Mouse (Mus musculus): ENCODE data around the gene Htr1f. TPM values are rescaled to one million over a fixed set of nuclear protein-coding genes. Genes with fewer than 3 reads are reported as not detected.

Htr1f gene
- polyA plus RNA-seq, 1 experiment from 2014 or later: 0.69 TPM

GRCm38 (mm10) chr16:64908747-64909146, 196.9 kb downstream of the Htr1f start:
- Histone ChIP-seq H3K27me3 (ENCODE audit: control insufficient read depth, insufficient read depth, low read depth, low read length) (no peaks in the 10 kb centered on the region), H3K9ac (ENCODE audit: low read depth, low read length) (no peak overlapping the region), H3K4me3 (ENCODE audit: low read depth, low read length) (no peak overlapping the region), H3K27ac (ENCODE audit: low read length) (no peak overlapping the region), H3K9me3 (replicated peaks; ENCODE audit: control insufficient read depth, low read length, poor library complexity, severe bottlenecking) (no peaks in the 10 kb centered on the region), H3K36me3 (ENCODE audit: control insufficient read depth, insufficient read depth, low read length) (no peaks in the 10 kb centered on the region), H3K4me1 (ENCODE audit: control insufficient read depth, insufficient read depth, low read length) (no peaks in the 10 kb centered on the region), H3K4me2 (ENCODE audit: low read length) (no peak overlapping the region)
- ATAC-seq: no peak
- 82% methylated on average over 10 of the region's 10 CpGs for WGBS

DNA sequence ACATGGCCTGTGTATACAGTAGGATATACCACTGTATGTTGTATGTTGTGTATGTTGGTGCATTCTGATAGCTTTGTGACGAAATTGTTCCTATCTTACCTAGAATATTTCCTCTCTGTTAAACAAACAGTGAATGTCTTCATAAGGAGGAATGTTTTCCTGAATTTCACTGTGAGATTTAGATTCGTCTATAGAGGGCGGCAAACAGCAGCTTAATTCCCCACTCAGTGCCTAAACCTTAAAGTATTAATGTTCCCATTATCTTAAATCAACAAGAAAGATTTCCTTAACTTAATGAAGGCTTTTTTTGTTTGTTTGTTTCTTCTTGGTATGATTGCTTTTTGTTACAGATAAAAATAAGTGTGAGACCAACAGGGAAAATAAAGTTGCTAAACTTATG, 198.5 kb downstream of the Htr1f start:
- ATAC-seq: no peak
- H3K27me3 ChIP-seq (ENCODE audit: control insufficient read depth, insufficient read depth, low read depth, low read length): no peaks in the 10 kb centered on the region
- H3K9ac ChIP-seq (ENCODE audit: low read depth, low read length): no peak overlapping the region
- H3K4me2 ChIP-seq (ENCODE audit: low read length): no peak overlapping the region
- no peaks in the 10 kb centered on the region for H3K36me3 ChIP-seq (ENCODE audit: control insufficient read depth, insufficient read depth, low read length)
- no peak overlapping the region for H3K27ac ChIP-seq (ENCODE audit: low read length)
- H3K4me3 ChIP-seq (ENCODE audit: low read depth, low read length): no peak overlapping the region
- no peaks in the 10 kb centered on the region for H3K9me3 ChIP-seq (replicated peaks; ENCODE audit: control insufficient read depth, low read length, poor library complexity, severe bottlenecking)
- H3K4me1 ChIP-seq (ENCODE audit: control insufficient read depth, insufficient read depth, low read length): no peaks in the 10 kb centered on the region
- WGBS: 52% methylated on average over 3 of the region's 3 CpGs

DNA sequence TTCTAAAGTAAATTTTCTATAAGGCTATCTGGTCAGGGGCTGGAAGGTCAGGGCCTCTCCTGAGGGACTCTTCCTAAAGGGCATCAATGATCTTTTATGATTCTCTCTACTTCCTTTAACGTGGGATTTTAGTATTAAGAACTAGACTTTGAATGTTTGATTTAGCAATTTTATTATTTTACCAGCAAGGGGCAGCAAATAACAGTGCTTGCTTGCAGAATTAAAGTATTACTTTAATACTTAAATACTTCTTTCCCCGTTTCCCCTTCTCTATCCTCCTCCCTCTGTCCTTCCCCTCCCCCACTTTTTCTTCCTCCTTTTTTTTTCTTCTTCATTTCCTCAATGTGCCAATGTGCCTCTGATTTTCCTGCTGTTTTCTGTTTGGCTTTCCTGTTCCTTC, 202.3 kb downstream of the Htr1f start:
- no peaks in the 10 kb centered on the region for H3K27me3 ChIP-seq (ENCODE audit: control insufficient read depth, insufficient read depth, low read depth, low read length)
- no peak overlapping the region for H3K4me2 ChIP-seq (ENCODE audit: low read length)
- H3K4me1 ChIP-seq (ENCODE audit: control insufficient read depth, insufficient read depth, low read length): no peaks in the 10 kb centered on the region
- no peaks in the 10 kb centered on the region for H3K9me3 ChIP-seq (replicated peaks; ENCODE audit: control insufficient read depth, low read length, poor library complexity, severe bottlenecking)
- H3K27ac ChIP-seq (ENCODE audit: low read length): no peak overlapping the region
- ATAC-seq: no peak
- WGBS: 63% methylated on average over 2 of the region's 2 CpGs
- no peak overlapping the region for H3K4me3 ChIP-seq (ENCODE audit: low read depth, low read length)
- H3K9ac ChIP-seq (ENCODE audit: low read depth, low read length): no peak overlapping the region
- no peaks in the 10 kb centered on the region for H3K36me3 ChIP-seq (ENCODE audit: control insufficient read depth, insufficient read depth, low read length)

GRCm38 (mm10) chr16:64899084-64899483, 206.6 kb downstream of the Htr1f start:
- 85% methylated on average over 2 of the region's 2 CpGs for WGBS
- Histone ChIP-seq H3K4me2 (ENCODE audit: low read length) (no peak overlapping the region), H3K9ac (ENCODE audit: low read depth, low read length) (no peak overlapping the region)

GRCm38 (mm10) chr16:64889496-64889895, 216.2 kb downstream of the Htr1f start:
- H3K36me3 ChIP-seq (ENCODE audit: control insufficient read depth, insufficient read depth, low read length): no peaks in the 10 kb centered on the region
- no peaks in the 10 kb centered on the region for H3K9me3 ChIP-seq (replicated peaks; ENCODE audit: control insufficient read depth, low read length, poor library complexity, severe bottlenecking)
- H3K4me1 ChIP-seq (ENCODE audit: control insufficient read depth, insufficient read depth, low read length): no peaks in the 10 kb centered on the region
- H3K27ac ChIP-seq (ENCODE audit: low read length): no peak overlapping the region
- no peak overlapping the region for H3K4me3 ChIP-seq (ENCODE audit: low read depth, low read length)
- ATAC-seq: no peak
- 93% methylated on average over 3 of the region's 3 CpGs for WGBS
- H3K4me2 ChIP-seq (ENCODE audit: low read length): no peak overlapping the region
- no peak overlapping the region for H3K9ac ChIP-seq (ENCODE audit: low read depth, low read length)
- no peaks in the 10 kb centered on the region for H3K27me3 ChIP-seq (ENCODE audit: control insufficient read depth, insufficient read depth, low read depth, low read length)

More at GRCm38 (mm10) chr16:64899084-64899483, 206.6 kb downstream of the Htr1f start:
- Histone ChIP-seq H3K4me1 (ENCODE audit: control insufficient read depth, insufficient read depth, low read length) (no peaks in the 10 kb centered on the region), H3K4me3 (ENCODE audit: low read depth, low read length) (no peak overlapping the region), H3K27ac (ENCODE audit: low read length) (no peak overlapping the region), H3K9me3 (replicated peaks; ENCODE audit: control insufficient read depth, low read length, poor library complexity, severe bottlenecking) (no peaks in the 10 kb centered on the region), H3K27me3 (ENCODE audit: control insufficient read depth, insufficient read depth, low read depth, low read length) (no peaks in the 10 kb centered on the region), H3K36me3 (ENCODE audit: control insufficient read depth, insufficient read depth, low read length) (no peaks in the 10 kb centered on the region)
- ATAC-seq: no peak

- H3K27me3 ChIP-seq (ENCODE audit: control insufficient read depth, insufficient read depth, low read depth, low read length): no peaks in the 10 kb centered on the region
- H3K4me1 ChIP-seq (ENCODE audit: control insufficient read depth, insufficient read depth, low read length): no peaks in the 10 kb centered on the region
- H3K27ac ChIP-seq (ENCODE audit: low read length): no peak overlapping the region
- no peaks in the 10 kb centered on the region for H3K9me3 ChIP-seq (replicated peaks; ENCODE audit: control insufficient read depth, low read length, poor library complexity, severe bottlenecking)
- H3K4me3 ChIP-seq (ENCODE audit: low read depth, low read length): no peak overlapping the region
- no peaks in the 10 kb centered on the region for H3K36me3 ChIP-seq (ENCODE audit: control insufficient read depth, insufficient read depth, low read length)
- 38% methylated on average over 4 of the region's 4 CpGs for WGBS
- no peak overlapping the region for H3K9ac ChIP-seq (ENCODE audit: low read depth, low read length)
- ATAC-seq: no peak
- H3K4me2 ChIP-seq (ENCODE audit: low read length): no peak overlapping the region
Observed at GRCm38 (mm10) chr16:64885547-64885946, 220.1 kb downstream of the Htr1f start.

DNA sequence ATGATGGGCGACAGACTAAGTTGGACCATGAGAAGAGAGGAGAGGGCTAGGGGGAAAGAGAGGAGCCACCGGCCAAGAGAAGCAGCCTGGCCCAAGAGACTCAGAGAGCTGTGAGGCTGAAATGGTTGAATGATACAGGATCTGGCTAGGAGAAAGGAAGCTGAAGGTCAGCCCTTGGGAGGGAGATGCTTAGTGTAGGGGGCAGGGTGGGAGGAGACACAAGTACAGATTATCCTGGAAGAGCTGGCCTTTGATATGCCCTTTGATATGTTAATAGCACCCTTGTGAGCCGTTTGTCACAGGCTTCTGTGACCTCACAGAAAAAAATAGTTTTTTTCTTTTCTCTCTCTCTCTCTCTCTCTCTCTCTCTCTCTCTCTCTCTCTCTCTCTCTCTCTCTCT, 220.5 kb downstream of the Htr1f start:
- H3K9ac ChIP-seq (ENCODE audit: low read depth, low read length): no peak overlapping the region
- ATAC-seq: no peak
- no peak overlapping the region for H3K4me2 ChIP-seq (ENCODE audit: low read length)
- no peaks in the 10 kb centered on the region for H3K9me3 ChIP-seq (replicated peaks; ENCODE audit: control insufficient read depth, low read length, poor library complexity, severe bottlenecking)
- H3K36me3 ChIP-seq (ENCODE audit: control insufficient read depth, insufficient read depth, low read length): no peaks in the 10 kb centered on the region
- no peaks in the 10 kb centered on the region for H3K27me3 ChIP-seq (ENCODE audit: control insufficient read depth, insufficient read depth, low read depth, low read length)
- no peak overlapping the region for H3K27ac ChIP-seq (ENCODE audit: low read length)
- no peaks in the 10 kb centered on the region for H3K4me1 ChIP-seq (ENCODE audit: control insufficient read depth, insufficient read depth, low read length)
- H3K4me3 ChIP-seq (ENCODE audit: low read depth, low read length): no peak overlapping the region
- WGBS: 23% methylated on average over 3 of the region's 3 CpGs

GRCm38 (mm10) chr16:64884420-64884838, 221.2 kb downstream of the Htr1f start:
- no peak for ATAC-seq
- H3K27ac ChIP-seq (ENCODE audit: low read length): no peak overlapping the region
- no peaks in the 10 kb centered on the region for H3K36me3 ChIP-seq (ENCODE audit: control insufficient read depth, insufficient read depth, low read length)
- no peak overlapping the region for H3K4me3 ChIP-seq (ENCODE audit: low read depth, low read length)
- H3K27me3 ChIP-seq (ENCODE audit: control insufficient read depth, insufficient read depth, low read depth, low read length): no peaks in the 10 kb centered on the region
- H3K4me1 ChIP-seq (ENCODE audit: control insufficient read depth, insufficient read depth, low read length): no peaks in the 10 kb centered on the region
- no peaks in the 10 kb centered on the region for H3K9me3 ChIP-seq (replicated peaks; ENCODE audit: control insufficient read depth, low read length, poor library complexity, severe bottlenecking)
- 40% methylated on average over 3 of the region's 3 CpGs for WGBS
- H3K9ac ChIP-seq (ENCODE audit: low read depth, low read length): no peak overlapping the region
- H3K4me2 ChIP-seq (ENCODE audit: low read length): no peak overlapping the region

- 80% methylated on average over 5 of the region's 5 CpGs for WGBS
- no peak for ATAC-seq
- H3K4me3 ChIP-seq (ENCODE audit: low read depth, low read length): no peak overlapping the region
Observed at GRCm38 (mm10) chr16:64883896-64884295, 221.8 kb downstream of the Htr1f start.

DNA sequence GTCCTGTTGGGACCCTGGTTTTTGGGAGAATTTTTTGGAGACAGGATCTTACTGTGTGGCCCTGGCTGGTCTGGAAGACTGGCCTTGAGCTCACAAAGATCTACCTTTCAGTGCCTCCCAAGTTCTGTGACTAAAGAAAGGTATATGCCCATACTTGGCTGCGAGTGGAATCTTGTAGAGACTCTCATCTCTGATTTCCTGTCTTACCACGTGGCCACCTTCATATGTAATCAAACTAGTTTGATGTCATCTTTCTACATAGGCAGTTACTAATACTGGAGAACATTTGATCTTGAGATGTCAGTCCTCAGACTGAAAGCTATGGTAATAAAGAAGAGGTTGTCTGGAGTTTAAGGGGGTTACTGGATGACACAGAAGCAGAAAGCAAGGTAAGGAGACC, 224.2 kb downstream of the Htr1f start:
- Histone ChIP-seq H3K27ac (ENCODE audit: low read length) (no peak overlapping the region), H3K36me3 (ENCODE audit: control insufficient read depth, insufficient read depth, low read length) (no peaks in the 10 kb centered on the region), H3K9ac (ENCODE audit: low read depth, low read length) (no peak overlapping the region), H3K4me1 (ENCODE audit: control insufficient read depth, insufficient read depth, low read length) (no peaks in the 10 kb centered on the region), H3K4me2 (ENCODE audit: low read length) (no peak overlapping the region), H3K27me3 (ENCODE audit: control insufficient read depth, insufficient read depth, low read depth, low read length) (no peaks in the 10 kb centered on the region), H3K9me3 (replicated peaks; ENCODE audit: control insufficient read depth, low read length, poor library complexity, severe bottlenecking) (no peaks in the 10 kb centered on the region), H3K4me3 (ENCODE audit: low read depth, low read length) (no peak overlapping the region)
- ATAC-seq: no peak
- WGBS: 78% methylated on average over 2 of the region's 2 CpGs

More at GRCm38 (mm10) chr16:64883896-64884295, 221.8 kb downstream of the Htr1f start:
- H3K36me3 ChIP-seq (ENCODE audit: control insufficient read depth, insufficient read depth, low read length): no peaks in the 10 kb centered on the region
- no peak overlapping the region for H3K27ac ChIP-seq (ENCODE audit: low read length)
- H3K4me1 ChIP-seq (ENCODE audit: control insufficient read depth, insufficient read depth, low read length): no peaks in the 10 kb centered on the region
- H3K4me2 ChIP-seq (ENCODE audit: low read length): no peak overlapping the region
- H3K9me3 ChIP-seq (replicated peaks; ENCODE audit: control insufficient read depth, low read length, poor library complexity, severe bottlenecking): no peaks in the 10 kb centered on the region
- H3K9ac ChIP-seq (ENCODE audit: low read depth, low read length): no peak overlapping the region
- no peaks in the 10 kb centered on the region for H3K27me3 ChIP-seq (ENCODE audit: control insufficient read depth, insufficient read depth, low read depth, low read length)
